Mouse (Mus musculus) hindbrain, embryonic 12.5 days (tissue): ENCODE data around the gene Rab11a. TPM values are rescaled to one million over a fixed set of nuclear protein-coding genes. Genes with fewer than 3 reads are reported as not detected.
"Not testable (repeated sequence)": the region's sequence is repeated elsewhere in the genome, so short reads cannot be mapped to it uniquely, and the experiment has no call there.

Experiments
- ATAC-seq: fragments of 200-750 bp; cut with Nextera tagmentation; 2 replicates; pipeline ENCODE4 v1.8.0; 2017; ENCODE audit warnings: moderate TSS enrichment; ENCODE audit not compliant: low FRiP score
- H3K27ac ChIP-seq: fragments of 300-500 bp; sonication (generic); 2 replicates; pipeline ENCODE4 v1.5.1; 2016; ENCODE audit warnings: mild to moderate bottlenecking
- H3K27me3 ChIP-seq: fragments of 300-500 bp; sonication (generic); 2 replicates; pipeline ENCODE4 v1.6.1; 2016; ENCODE audit warnings: mild to moderate bottlenecking
- H3K36me3 ChIP-seq: fragments of 300-500 bp; sonication (generic); 2 replicates; pipeline ENCODE4 v1.6.1; 2016; ENCODE audit warnings: mild to moderate bottlenecking
- H3K4me1 ChIP-seq: fragments of 300-500 bp; sonication (generic); 2 replicates; pipeline ENCODE4 v1.6.1; 2016
- H3K4me2 ChIP-seq: fragments of 300-500 bp; sonication (generic); replicated peaks from 2 replicates; pipeline ENCODE4 v1.6.1; 2016; ENCODE audit warnings: mild to moderate bottlenecking
- H3K4me3 ChIP-seq: fragments of 300-500 bp; sonication (generic); 2 replicates; pipeline ENCODE4 v1.5.1; 2016; ENCODE audit warnings: mild to moderate bottlenecking
- H3K9ac ChIP-seq: fragments of 300-500 bp; sonication (generic); 2 replicates; pipeline ENCODE4 v1.6.1; 2016; ENCODE audit warnings: mild to moderate bottlenecking, moderate library complexity
- H3K9me3 ChIP-seq: fragments of 300-500 bp; sonication (generic); replicated peaks from 2 replicates; pipeline ENCODE4 v1.6.1; 2016; ENCODE audit warnings: mild to moderate bottlenecking
- WGBS: fragments of 180-500 bp; shearing (Covaris S2); methylation state at CpG from one replicate; pipeline ENCODE4 v1.1.7; 2016; 5-methylcytosine and 5-hydroxymethylcytosine counted together
- microRNA-seq: library from miRNA; unstranded; fragments of <30 nt; microRNA quantifications from one replicate; pipeline ENCODE4, GENCODE M21; 2017
- polyA plus RNA-seq: library from polyadenylated mRNA; unstranded; fragments of >200 nt; fragmentation: Nextera tagmentation; extraction: Ambion mirVana; gene quantifications from 2 replicates; pipeline ENCODE4 v1.2.1, GENCODE M21; 2016

The Rab11a gene
- polyA plus RNA-seq, 1 experiment from 2014 or later: 297 TPM

DNA sequence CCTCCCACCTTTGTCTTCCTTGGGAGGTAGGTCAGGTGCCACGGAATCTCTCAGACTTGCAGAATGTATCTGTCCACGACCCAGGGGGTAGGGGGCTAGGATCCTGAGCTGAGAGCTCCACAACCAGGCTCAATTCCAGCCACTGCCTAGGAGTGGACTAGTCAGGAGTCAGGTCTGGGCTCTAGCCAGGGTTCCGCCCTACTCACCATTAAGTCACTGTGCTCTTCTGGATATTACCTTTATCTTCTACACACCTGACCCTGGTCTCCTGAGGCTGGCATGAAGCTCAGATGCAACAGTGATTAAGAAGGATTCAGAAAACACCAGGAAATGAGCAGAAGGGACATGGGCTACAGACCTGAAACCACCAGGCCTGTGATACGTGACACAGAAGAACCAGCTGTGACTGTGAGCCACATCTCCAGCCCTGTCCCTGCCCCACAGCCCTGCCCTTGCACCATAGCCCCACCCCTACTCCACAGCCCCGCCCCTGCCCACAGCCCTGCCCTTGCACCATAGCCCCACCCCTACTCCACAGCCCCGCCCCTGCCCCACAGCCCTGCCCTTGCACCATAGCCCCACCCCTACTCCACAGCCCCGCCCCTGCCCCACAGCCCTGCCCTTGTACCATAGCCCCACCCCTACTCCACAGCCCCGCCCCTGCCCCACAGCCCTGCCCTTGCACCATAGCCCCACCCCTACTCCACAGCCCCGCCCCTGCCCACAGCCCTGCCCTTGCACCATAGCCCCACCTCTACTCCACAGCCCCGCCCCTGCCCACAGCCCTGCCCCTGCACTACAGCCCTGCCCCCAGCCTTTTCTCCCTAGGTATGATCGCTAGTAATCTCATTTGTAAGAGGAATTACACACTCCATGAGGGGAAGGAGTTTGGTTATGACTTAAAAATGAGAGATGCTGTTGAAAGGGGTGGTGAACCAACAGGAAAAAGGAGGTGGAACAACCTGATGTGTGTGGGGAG, 65.9 kb downstream of the Rab11a start:
- not testable (repeated sequence) for H3K27ac ChIP-seq, H3K4me3 ChIP-seq, H3K9ac ChIP-seq, H3K27me3 ChIP-seq, H3K36me3 ChIP-seq, H3K9me3 ChIP-seq, ATAC-seq, H3K4me2 ChIP-seq
- H3K4me1 ChIP-seq: peaks cover 19% of the 10 kb centered on the region
- 31% methylated on average over 8 of the region's 11 CpGs for WGBS

DNA sequence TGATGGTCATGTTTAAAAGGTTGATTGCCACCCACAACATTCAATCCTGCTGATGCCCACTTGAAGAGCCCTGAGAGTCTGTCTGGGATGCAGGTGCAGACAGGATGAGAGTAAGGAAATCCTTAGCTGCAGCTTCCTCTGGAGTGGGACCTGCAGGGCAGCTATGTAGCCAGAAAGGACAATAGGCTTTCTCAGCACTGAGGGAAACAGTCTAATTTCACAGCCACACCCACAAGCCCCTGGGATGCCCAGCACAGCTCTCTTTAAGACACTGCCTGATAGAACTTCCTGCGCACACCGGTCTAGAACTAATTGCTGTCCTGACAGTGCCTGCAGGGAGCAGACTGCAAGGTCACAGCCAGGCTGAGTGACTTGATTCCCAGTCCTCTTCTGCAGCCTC, 69.6 kb downstream of the Rab11a start:
- 57% methylated on average over 2 of the region's 2 CpGs for WGBS
- no peaks in the 10 kb centered on the region for H3K9me3 ChIP-seq
- no peak overlapping the region for H3K27ac ChIP-seq

DNA sequence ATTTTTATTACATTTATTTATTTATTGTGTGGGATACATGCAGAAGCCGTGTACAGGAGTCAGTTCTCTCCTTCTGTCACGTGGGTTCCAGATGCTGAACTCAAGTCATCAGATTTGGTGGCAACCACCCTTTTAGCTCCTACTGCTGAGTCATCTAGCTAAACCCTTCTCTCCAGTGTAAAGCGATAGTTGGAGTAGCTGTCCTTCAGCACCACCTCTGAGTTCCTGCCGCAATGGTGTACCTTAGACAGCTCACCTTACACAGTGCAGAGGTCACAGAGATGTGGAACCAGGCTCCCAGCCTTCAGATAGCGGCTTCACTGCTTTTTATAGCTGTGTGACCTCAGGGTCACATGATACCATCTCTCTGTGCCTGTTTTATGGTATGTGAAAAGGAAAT, 70.0 kb downstream of the Rab11a start:
- whole genome bisulfite sequencing: 24% methylated on average over 5 of the region's 5 CpGs
- no peak for ATAC-seq
- 0 out of 2 replicates have a peak, but pooled peaks cover 2% of the 10 kb centered on the region for H3K27me3 ChIP-seq
- no peak overlapping the region for H3K27ac ChIP-seq
- no peaks in the 10 kb centered on the region for H3K36me3 ChIP-seq
- H3K9me3 ChIP-seq: no peaks in the 10 kb centered on the region
- H3K9ac ChIP-seq: no peak overlapping the region
- peaks cover 30% of the 10 kb centered on the region for H3K4me1 ChIP-seq
- no peak overlapping the region for H3K4me3 ChIP-seq
- H3K4me2 ChIP-seq: no peak overlapping the region

More for the DNA sequence above, 69.6 kb downstream of the Rab11a start:
- H3K36me3 ChIP-seq: no peaks in the 10 kb centered on the region
- H3K4me3 ChIP-seq: no peak overlapping the region
- peaks cover 30% of the 10 kb centered on the region for H3K4me1 ChIP-seq
- H3K27me3 ChIP-seq: 0 out of 2 replicates have a peak, but pooled peaks cover 2% of the 10 kb centered on the region
- no peak for ATAC-seq
- H3K9ac ChIP-seq: no peak overlapping the region
- no peak overlapping the region for H3K4me2 ChIP-seq

DNA sequence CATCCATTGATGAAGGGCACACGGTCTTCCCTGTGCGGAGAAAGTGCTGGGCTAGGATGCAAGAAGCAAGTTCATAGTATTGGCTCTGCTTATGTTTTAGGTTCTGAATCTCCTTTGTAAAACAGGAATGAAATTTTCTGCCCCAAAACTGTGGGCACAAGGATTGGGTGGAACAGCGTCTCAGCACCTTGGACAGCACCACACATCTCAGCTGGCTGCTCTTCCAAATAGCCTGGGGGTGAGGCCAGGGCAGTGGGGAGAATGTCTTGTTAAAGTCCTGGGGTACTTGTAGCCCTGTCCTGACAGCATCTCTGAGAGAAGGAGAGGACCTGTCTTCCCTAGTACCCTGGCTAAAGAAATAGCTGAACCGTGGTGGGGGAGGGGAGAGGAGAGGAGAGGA, 71.0 kb downstream of the Rab11a start:
- Histone ChIP-seq H3K4me2 (no peak overlapping the region), H3K9me3 (no peaks in the 10 kb centered on the region), H3K36me3 (no peaks in the 10 kb centered on the region), H3K4me1 (peaks cover 30% of the 10 kb centered on the region), H3K27ac (no peak overlapping the region), H3K27me3 (0 out of 2 replicates have a peak, but pooled peaks cover 2% of the 10 kb centered on the region), H3K9ac (no peak overlapping the region), H3K4me3 (no peak overlapping the region)
- 33% methylated on average over 4 of the region's 4 CpGs for WGBS
- no peak for ATAC-seq

Small RNA genes lying within 50 kb of the gene (microRNA-seq; reads per million reads assigned to microRNA genes)
- gene Gm47308: not detected

Other genes with a start within 250 kb of the Rab11a start
- 10.3 and 12.8 TPM in 2 replicates for gene Dennd4a, start 73.6 kb upstream of the Rab11a start, polyA plus RNA-seq
- 0.05 and 0.07 TPM in 2 replicates for gene Slc24a1, start 213.8 kb upstream of the Rab11a start, polyA plus RNA-seq
- gene Ints14, start 223.1 kb upstream of the Rab11a start, polyA plus RNA-seq: 49.6 and 58.6 TPM in 2 replicates